Mouse (Mus musculus) limb, embryonic 12.5 days (tissue): ENCODE measurements around the gene Tmem182. TPM values are rescaled to one million over a fixed set of nuclear protein-coding genes. Genes with fewer than 3 reads are reported as not detected.

Source experiments
- ATAC-seq: fragments of 200-750 bp; cut with Nextera tagmentation; 2 replicates; pipeline ENCODE4 v1.8.0; 2017; ENCODE audit warnings: low read depth, moderate TSS enrichment; ENCODE audit not compliant: insufficient number of reproducible peaks, insufficient read depth, low FRiP score, low TSS enrichment
- H3K27ac ChIP-seq: fragments of 300-500 bp; sonication (generic); 2 replicates; pipeline ENCODE4 v1.5.1; 2016; ENCODE audit warnings: mild to moderate bottlenecking, moderate library complexity
- H3K27me3 ChIP-seq: fragments of 300-500 bp; sonication (generic); 2 replicates; pipeline ENCODE4 v1.6.1; 2016; ENCODE audit warnings: mild to moderate bottlenecking, moderate library complexity
- H3K36me3 ChIP-seq: fragments of 300-500 bp; sonication (generic); 2 replicates; pipeline ENCODE4 v1.6.1; 2016; ENCODE audit warnings: mild to moderate bottlenecking, moderate library complexity
- H3K4me1 ChIP-seq: fragments of 300-500 bp; sonication (generic); replicated peaks from 2 replicates; pipeline ENCODE4 v1.6.1; 2016
- H3K4me2 ChIP-seq: fragments of 300-500 bp; sonication (generic); 2 replicates; pipeline ENCODE4 v1.6.1; 2016; ENCODE audit warnings: mild to moderate bottlenecking, moderate library complexity
- H3K4me3 ChIP-seq: fragments of 300-500 bp; sonication (generic); replicated peaks from 2 replicates; pipeline ENCODE4 v1.5.1; 2016; ENCODE audit warnings: mild to moderate bottlenecking
- H3K9ac ChIP-seq: fragments of 300-500 bp; sonication (generic); replicated peaks from 2 replicates; pipeline ENCODE4 v1.6.1; 2016; ENCODE audit warnings: mild to moderate bottlenecking, moderate library complexity
- H3K9me3 ChIP-seq: fragments of 300-500 bp; sonication (generic); 2 replicates; pipeline ENCODE4 v1.6.1; 2016; ENCODE audit warnings: mild to moderate bottlenecking, moderate library complexity
- WGBS: fragments of 180-500 bp; shearing (Covaris S2); methylation state at CpG from one replicate; pipeline ENCODE4 v1.1.7; 2016; 5-methylcytosine and 5-hydroxymethylcytosine counted together
- polyA plus RNA-seq: library from polyadenylated mRNA; unstranded; fragments of >200 nt; fragmentation: Nextera tagmentation; extraction: Ambion mirVana; gene quantifications from 2 replicates; pipeline ENCODE4 v1.2.1, GENCODE M21; 2016

The Tmem182 gene
- polyA plus RNA-seq, 1 experiment from 2014 or later = 0.43 TPM

DNA sequence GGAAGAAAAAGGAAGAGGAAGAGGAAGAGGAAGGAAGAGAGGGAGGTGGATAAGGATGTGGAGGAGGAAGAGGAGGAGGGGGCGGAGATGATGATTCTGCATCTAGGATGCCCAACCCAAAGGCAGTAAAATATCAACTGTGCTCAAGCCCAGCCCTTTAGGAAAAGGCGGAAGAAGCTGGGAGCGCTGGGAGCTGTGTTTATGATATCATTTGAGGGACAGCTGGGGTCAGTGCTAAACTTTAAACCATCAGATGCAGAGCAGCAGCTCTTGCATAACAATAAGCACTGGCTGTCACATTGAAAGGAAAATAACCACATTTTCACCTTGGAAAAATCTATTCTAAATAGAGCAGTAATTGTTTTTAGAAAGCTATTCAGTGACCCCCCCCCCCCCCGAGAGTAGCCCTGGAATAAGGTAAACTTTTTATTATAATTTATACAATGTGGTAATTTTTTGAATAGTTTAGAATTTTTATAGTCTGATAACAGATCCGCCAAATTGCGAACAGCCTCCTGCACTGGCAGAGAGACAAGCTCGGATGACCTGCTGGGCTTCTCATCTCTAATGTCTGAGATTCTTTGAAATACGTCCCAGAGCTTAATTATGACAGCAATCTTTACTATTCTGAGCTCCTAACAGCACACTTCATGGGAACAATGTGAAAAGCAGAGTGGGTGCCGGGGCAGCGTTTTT, 68.5 kb downstream of the Tmem182 start:
- Histone ChIP-seq H3K4me3 (no peak overlapping the region), H3K9me3 (no peaks in the 10 kb centered on the region), H3K4me1 (peaks cover 2% of the 10 kb centered on the region; the same call in 1 of the 2 replicates), H3K27me3 (no peaks in the 10 kb centered on the region), H3K9ac (no peak overlapping the region), H3K4me2 (no peak overlapping the region), H3K36me3 (no peaks in the 10 kb centered on the region), H3K27ac (no peak overlapping the region)
- 70% methylated on average over 10 of the region's 10 CpGs for WGBS
- no peak for ATAC-seq

GRCm38 (mm10) chr1:40874456-40875375, 69.3 kb downstream of the Tmem182 start:
- 82% methylated on average over 26 of the region's 26 CpGs for WGBS

GRCm38 (mm10) chr1:40879051-40879450, 73.7 kb downstream of the Tmem182 start:
- Histone ChIP-seq H3K27ac (no peak overlapping the region), H3K4me2 (no peak overlapping the region), H3K9ac (no peak overlapping the region), H3K9me3 (no peaks in the 10 kb centered on the region), H3K4me3 (no peak overlapping the region), H3K4me1 (no peaks in the 10 kb centered on the region), H3K36me3 (no peaks in the 10 kb centered on the region), H3K27me3 (no peaks in the 10 kb centered on the region; the same call in 1 of the 2 replicates)
- ATAC-seq = no peak
- 19% methylated on average over 9 of the region's 9 CpGs for WGBS

More at GRCm38 (mm10) chr1:40874456-40875375, 69.3 kb downstream of the Tmem182 start:
- H3K9me3 ChIP-seq = no peaks in the 10 kb centered on the region
- H3K27ac ChIP-seq = no peak overlapping the region
- no peak overlapping the region for H3K4me3 ChIP-seq
- no peaks in the 10 kb centered on the region; the same call in 1 of the 2 replicates for H3K27me3 ChIP-seq
- no peak for ATAC-seq
- H3K4me2 ChIP-seq = no peak overlapping the region
- no peak overlapping the region for H3K9ac ChIP-seq
- H3K4me1 ChIP-seq = peaks cover 2% of the 10 kb centered on the region; the same call in 1 of the 2 replicates
- no peaks in the 10 kb centered on the region for H3K36me3 ChIP-seq

DNA sequence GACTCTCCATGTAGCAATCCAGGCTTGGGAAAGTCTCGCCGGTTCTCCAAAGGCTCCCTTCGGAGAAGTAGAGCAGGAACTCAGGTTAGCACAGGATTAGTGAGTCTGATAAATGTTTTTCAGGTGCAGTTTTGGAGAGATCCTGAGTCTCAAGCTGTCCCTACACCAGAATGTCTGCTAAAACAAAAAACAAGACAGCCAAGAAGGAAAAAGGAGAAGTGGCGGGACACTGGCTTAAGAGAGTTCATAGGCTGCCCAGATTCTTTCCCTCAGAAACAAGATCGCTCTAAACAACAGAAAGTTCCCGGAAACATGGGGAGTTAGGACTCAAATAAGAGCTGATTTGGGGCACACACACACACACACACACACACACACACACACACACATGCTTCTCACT, 74.1 kb downstream of the Tmem182 start:
- WGBS = 74% methylated on average over 6 of the region's 6 CpGs
- no peak for ATAC-seq
- H3K27ac ChIP-seq = no peak overlapping the region

DNA sequence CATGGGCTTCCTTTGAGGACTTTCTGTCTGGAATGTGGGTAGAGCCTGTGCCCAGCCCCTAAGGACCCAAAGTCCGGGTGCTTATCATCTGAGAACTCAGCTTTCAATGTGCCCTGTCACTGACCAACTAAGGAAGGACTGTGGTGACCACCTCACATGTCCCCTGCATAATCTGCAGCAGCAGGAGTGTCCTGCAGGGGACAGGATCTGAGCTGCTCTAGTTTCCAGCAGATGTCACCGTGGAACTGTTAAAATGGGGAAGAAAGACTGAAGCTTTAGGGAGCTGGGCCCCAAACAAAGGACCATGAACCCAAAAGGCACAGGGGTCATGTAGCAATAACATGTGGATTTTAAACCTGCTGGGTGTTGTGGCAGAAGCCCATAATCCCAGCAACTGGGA, 75.1 kb downstream of the Tmem182 start:
- H3K27ac ChIP-seq = no peak overlapping the region
- WGBS = 58% methylated on average over 2 of the region's 2 CpGs

More for the DNA sequence above, 74.1 kb downstream of the Tmem182 start:
- H3K4me3 ChIP-seq = no peak overlapping the region
- no peaks in the 10 kb centered on the region for H3K4me1 ChIP-seq
- H3K9ac ChIP-seq = no peak overlapping the region
- no peaks in the 10 kb centered on the region for H3K36me3 ChIP-seq
- H3K9me3 ChIP-seq = no peaks in the 10 kb centered on the region
- H3K4me2 ChIP-seq = no peak overlapping the region
- H3K27me3 ChIP-seq = no peaks in the 10 kb centered on the region; the same call in 1 of the 2 replicates

DNA sequence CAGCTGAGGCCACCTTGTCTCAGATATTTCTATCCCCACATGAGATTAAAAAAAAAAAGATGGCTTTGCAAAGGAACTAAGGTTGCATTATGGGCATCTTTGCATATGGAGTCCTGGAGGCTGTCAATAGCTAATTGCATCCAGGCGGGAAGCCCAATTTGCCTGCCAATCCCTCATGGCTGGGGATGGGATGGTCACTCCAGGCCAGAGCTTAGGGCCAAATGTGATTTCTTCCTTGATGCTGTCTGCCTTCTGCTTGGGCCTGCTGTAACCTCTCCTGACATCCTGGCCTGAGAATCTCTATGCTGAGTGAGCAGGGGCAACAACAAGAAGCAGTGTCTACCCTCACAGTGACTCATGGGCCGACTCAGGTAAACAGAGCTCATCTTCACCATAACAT, 78.5 kb downstream of the Tmem182 start:
- WGBS = 69% methylated on average over 2 of the region's 2 CpGs
- no peaks in the 10 kb centered on the region for H3K4me1 ChIP-seq
- no peaks in the 10 kb centered on the region; the same call in 1 of the 2 replicates for H3K27me3 ChIP-seq
- H3K4me2 ChIP-seq = no peak overlapping the region
- no peak overlapping the region for H3K4me3 ChIP-seq
- no peaks in the 10 kb centered on the region for H3K36me3 ChIP-seq
- no peak overlapping the region for H3K27ac ChIP-seq
- no peak overlapping the region for H3K9ac ChIP-seq
- ATAC-seq = no peak
- no peaks in the 10 kb centered on the region for H3K9me3 ChIP-seq

More for the DNA sequence above, 75.1 kb downstream of the Tmem182 start:
- ATAC-seq = no peak
- Histone ChIP-seq H3K4me2 (no peak overlapping the region), H3K36me3 (no peaks in the 10 kb centered on the region), H3K27me3 (no peaks in the 10 kb centered on the region; the same call in 1 of the 2 replicates), H3K4me1 (no peaks in the 10 kb centered on the region), H3K9me3 (no peaks in the 10 kb centered on the region), H3K9ac (no peak overlapping the region), H3K4me3 (no peak overlapping the region)

GRCm38 (mm10) chr1:40884943-40885342, 79.5 kb downstream of the Tmem182 start:
- 78% methylated on average over 6 of the region's 6 CpGs for WGBS
- Histone ChIP-seq H3K4me3 (no peak overlapping the region), H3K27me3 (no peaks in the 10 kb centered on the region), H3K4me1 (no peaks in the 10 kb centered on the region), H3K27ac (no peak overlapping the region), H3K36me3 (no peaks in the 10 kb centered on the region), H3K9me3 (no peaks in the 10 kb centered on the region), H3K9ac (no peak overlapping the region), H3K4me2 (no peak overlapping the region)
- no peak for ATAC-seq

GRCm38 (mm10) chr1:40887673-40888072, 82.3 kb downstream of the Tmem182 start:
- no peaks in the 10 kb centered on the region for H3K4me1 ChIP-seq
- H3K9me3 ChIP-seq = no peaks in the 10 kb centered on the region
- H3K27ac ChIP-seq = no peak overlapping the region
- H3K36me3 ChIP-seq = no peaks in the 10 kb centered on the region
- WGBS = 35% methylated on average over 12 of the region's 12 CpGs
- H3K4me3 ChIP-seq = no peak overlapping the region
- no peaks in the 10 kb centered on the region for H3K27me3 ChIP-seq
- H3K9ac ChIP-seq = no peak overlapping the region
- 0 out of 2 replicates have a peak, but pooled peaks have one; percentile 26 for ATAC-seq
- no peak overlapping the region for H3K4me2 ChIP-seq

- no peak overlapping the region for H3K4me3 ChIP-seq
- no peaks in the 10 kb centered on the region for H3K27me3 ChIP-seq
- no peaks in the 10 kb centered on the region for H3K9me3 ChIP-seq
- WGBS = 88% methylated on average over 8 of the region's 8 CpGs
- no peak overlapping the region for H3K27ac ChIP-seq
- no peaks in the 10 kb centered on the region for H3K4me1 ChIP-seq
- H3K36me3 ChIP-seq = no peaks in the 10 kb centered on the region
- no peak overlapping the region for H3K4me2 ChIP-seq
- H3K9ac ChIP-seq = no peak overlapping the region
- no peak for ATAC-seq
These were observed 83.1 kb downstream of the Tmem182 start for GRCm38 (mm10) chr1:40888396-40889040.

- Histone ChIP-seq H3K4me3 (no peak overlapping the region), H3K27ac (no peak overlapping the region), H3K9me3 (no peaks in the 10 kb centered on the region), H3K36me3 (no peaks in the 10 kb centered on the region), H3K4me2 (no peak overlapping the region), H3K27me3 (no peaks in the 10 kb centered on the region), H3K9ac (no peak overlapping the region), H3K4me1 (no peaks in the 10 kb centered on the region)
- no peak for ATAC-seq
- WGBS = 86% methylated on average over 14 of the region's 14 CpGs
These were observed 84.2 kb downstream of the Tmem182 start for GRCm38 (mm10) chr1:40889617-40890016.

DNA sequence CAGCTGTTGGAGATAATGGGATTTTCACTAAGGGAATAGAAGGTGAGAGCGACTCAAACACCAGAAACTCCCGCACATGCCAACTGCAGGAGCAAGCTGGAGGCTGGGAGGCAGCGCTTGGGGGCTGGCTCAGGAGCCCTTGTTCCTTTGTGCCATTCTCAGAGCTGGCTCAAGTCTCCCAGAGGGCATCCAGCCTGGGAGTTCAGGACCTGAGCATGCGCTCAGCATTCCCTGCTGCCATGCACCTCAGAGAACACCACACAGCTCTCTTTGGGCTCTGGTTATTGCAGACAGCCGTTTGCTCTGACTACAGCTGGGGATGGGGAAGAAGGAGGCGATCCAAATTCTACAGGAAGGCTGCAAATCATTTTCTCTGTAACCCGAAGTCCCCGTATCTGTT, 84.8 kb downstream of the Tmem182 start:
- no peak for ATAC-seq
- no peaks in the 10 kb centered on the region for H3K9me3 ChIP-seq
- WGBS = 46% methylated on average over 8 of the region's 8 CpGs
- no peak overlapping the region for H3K4me3 ChIP-seq
- H3K27me3 ChIP-seq = no peaks in the 10 kb centered on the region
- no peak overlapping the region for H3K9ac ChIP-seq
- no peak overlapping the region for H3K4me2 ChIP-seq
- H3K4me1 ChIP-seq = no peaks in the 10 kb centered on the region
- H3K36me3 ChIP-seq = no peaks in the 10 kb centered on the region
- no peak overlapping the region for H3K27ac ChIP-seq
